21 mouse cellular contexts compared by ENCODE assay signal in genomic region chr3:66503615-66504014, GRCm38 (mm10).
A peak's percentile ranks its signal among the peaks of the same experiment; 100 is the strongest.
DNase-seq lines count a peak whose midpoint lies in the region; ATAC-seq and TF ChIP-seq lines count a peak whose summit lies in the region.
"Had no signal": no experiment of that assay in that cellular context is flagged by ENCODE, and none has a peak within 500 bp of the region (broad histone marks: within the 10 kb centered on the region; RNA-seq: fewer than 3 reads in every experiment).

No protein-coding gene starts in this region.

- H3K4me2 ChIP-seq in liver, embryonic 12.5 days, result no peak overlapping the region
- H3K4me2 ChIP-seq in liver, embryonic 11.5 days, result no peak overlapping the region
- H3K4me2 ChIP-seq in midbrain, embryonic 11.5 days, result no peak overlapping the region
- H3K4me2 ChIP-seq in midbrain, postnatal 0 days (ENCODE audit: low read depth, low read length, poor library complexity, severe bottlenecking), result no peak overlapping the region

- no peak overlapping the region for H3K27ac ChIP-seq in liver, embryonic 12.5 days
- no peak overlapping the region for H3K27ac ChIP-seq in liver, embryonic 11.5 days (ENCODE audit: low read depth, low read length)
- H3K27ac ChIP-seq in midbrain, embryonic 11.5 days (ENCODE audit: low read depth, low read length), result no peak overlapping the region
- H3K27ac ChIP-seq in midbrain, postnatal 0 days (ENCODE audit: low read depth, low read length), result no peak overlapping the region

- CTCF ChIA-PET in Patski (lab: Charles Lee), result interaction anchor here (0.7 to 2.4 kb wide), 7 partner anchors 8 to 56 kb away, joined by 3 to 7 read pairs (median 3); no protein-coding TSS in a partner anchor

- H3K4me3 ChIP-seq in liver, embryonic 12.5 days, result no peak overlapping the region
- no peak overlapping the region for H3K4me3 ChIP-seq in liver, embryonic 11.5 days (ENCODE audit: low read depth, low read length)
- H3K4me3 ChIP-seq in midbrain, embryonic 11.5 days (ENCODE audit: low read depth, low read length), result no peak overlapping the region
- H3K4me3 ChIP-seq in midbrain, postnatal 0 days (ENCODE audit: low read depth, low read length), result no peak overlapping the region

- DNase-seq in liver, embryonic 11.5 days (ENCODE audit: low spot score), result no peak
- peak; percentile 79 for DNase-seq in midbrain, embryonic 11.5 days (ENCODE audit: low spot score, missing footprints)
- no peak for DNase-seq in midbrain, postnatal 0 days (ENCODE audit: low spot score)
- DNase-seq in Patski (ENCODE audit: low read depth, low spot score), result peak; percentile 35
- DNase-seq in kidney, postnatal 36 days, result no peak
- DNase-seq: adrenal gland, adult 2 months; adrenal gland, adult 8-10 months; adrenal gland, postnatal 10 days; adrenal gland, postnatal 14 days; adrenal gland, postnatal 25 days; adrenal gland, postnatal 36 days; B cell, adult 2 months; cerebellum, adult 11 months; cerebellum, adult 11-12 months; cerebellum, adult 18-20 months; cerebellum, adult 2 months had no signal

- no peak overlapping the region for H3K9ac ChIP-seq in liver, embryonic 12.5 days
- H3K9ac ChIP-seq in liver, embryonic 11.5 days (ENCODE audit: low read depth, low read length), result no peak overlapping the region
- no peak overlapping the region for H3K9ac ChIP-seq in midbrain, embryonic 11.5 days (ENCODE audit: low read length)
- H3K9ac ChIP-seq in midbrain, postnatal 0 days (replicated peaks; ENCODE audit: low read length, poor library complexity, severe bottlenecking), result no peak overlapping the region

- WGBS in liver, embryonic 12.5 days (ENCODE audit: insufficient replicate concordance), result 48% methylated on average over 3 of the region's 3 CpGs
- WGBS in liver, embryonic 11.5 days, result 75% methylated on average over 3 of the region's 3 CpGs
- WGBS in midbrain, embryonic 11.5 days, result 94% methylated on average over 3 of the region's 3 CpGs
- WGBS in midbrain, postnatal 0 days, result 92% methylated on average over 3 of the region's 3 CpGs

- H3K4me1 ChIP-seq in liver, embryonic 12.5 days, result peaks cover 14% of the 10 kb centered on the region
- no peaks in the 10 kb centered on the region for H3K4me1 ChIP-seq in liver, embryonic 11.5 days (replicated peaks; ENCODE audit: control insufficient read depth, insufficient read depth, low read length)
- peaks cover 3% of the 10 kb centered on the region; the same call in 1 of the 2 replicates for H3K4me1 ChIP-seq in midbrain, embryonic 11.5 days (ENCODE audit: control insufficient read depth, insufficient read depth, low read length)
- H3K4me1 ChIP-seq in midbrain, postnatal 0 days (ENCODE audit: insufficient read depth, low read length), result 0 out of 2 replicates have a peak, but pooled peaks cover 2% of the 10 kb centered on the region

- H3K36me3 ChIP-seq in liver, embryonic 12.5 days, result no peaks in the 10 kb centered on the region
- H3K36me3 ChIP-seq in liver, embryonic 11.5 days (ENCODE audit: control insufficient read depth, insufficient read depth, low read length), result no peaks in the 10 kb centered on the region
- H3K36me3 ChIP-seq in midbrain, embryonic 11.5 days (ENCODE audit: control insufficient read depth, insufficient read depth, low read length), result no peaks in the 10 kb centered on the region
- no peaks in the 10 kb centered on the region for H3K36me3 ChIP-seq in midbrain, postnatal 0 days (ENCODE audit: insufficient read depth, low read length)
- H3K36me3 ChIP-seq: G1E had no signal

- peaks cover 3% of the 10 kb centered on the region for H3K27me3 ChIP-seq in liver, embryonic 12.5 days (replicated peaks)
- H3K27me3 ChIP-seq in liver, embryonic 11.5 days (replicated peaks; ENCODE audit: control insufficient read depth, insufficient read depth, low read length), result no peaks in the 10 kb centered on the region
- 0 out of 2 replicates have a peak, but pooled peaks cover 2% of the 10 kb centered on the region for H3K27me3 ChIP-seq in midbrain, embryonic 11.5 days (ENCODE audit: control insufficient read depth, insufficient read depth, low read length)
- no peaks in the 10 kb centered on the region for H3K27me3 ChIP-seq in midbrain, postnatal 0 days (ENCODE audit: insufficient read depth, low read length)
- peaks cover 7% of the 10 kb centered on the region for H3K27me3 ChIP-seq in Patski
- H3K27me3 ChIP-seq: CH12.LX had no signal

- no peak for TF ChIP-seq CTCF in midbrain, postnatal 0 days (IDR thresholded peaks at IDR 0.05)
- no peak for TF ChIP-seq CTCF in Patski (IDR thresholded peaks at IDR 0.05)

- ATAC-seq in liver, embryonic 12.5 days, result 0 out of 2 replicates have a peak, but pooled peaks have one; percentile 40
- no peak for ATAC-seq in liver, embryonic 11.5 days (replicated peaks; ENCODE audit: low FRiP score)
- no peak for ATAC-seq in midbrain, embryonic 11.5 days (ENCODE audit: low FRiP score)
- no peak for ATAC-seq in midbrain, postnatal 0 days (ENCODE audit: low FRiP score)
- ATAC-seq in Patski, result peak; percentile 51
- ATAC-seq: activated CD4-positive, CD25-positive, alpha-beta regulatory T cell, adult 4 months; CD4-positive, CD25-positive, alpha-beta regulatory T cell, adult 4 months had no signal

- POLR2A ChIA-PET in Patski (lab: Charles Lee), result no interaction called here

- in situ Hi-C loops in Patski (cut with MboI; ENCODE audit: low pct_unique_long_range_greater_than_20kb), result no loop called here

- no peaks in the 10 kb centered on the region for H3K9me3 ChIP-seq in liver, embryonic 12.5 days (replicated peaks)
- no peaks in the 10 kb centered on the region for H3K9me3 ChIP-seq in liver, embryonic 11.5 days (ENCODE audit: control insufficient read depth, low read length)
- no peaks in the 10 kb centered on the region for H3K9me3 ChIP-seq in midbrain, embryonic 11.5 days (ENCODE audit: control insufficient read depth, low read length)
- H3K9me3 ChIP-seq in midbrain, postnatal 0 days (ENCODE audit: low read length), result no peaks in the 10 kb centered on the region
- H3K9me3 ChIP-seq: G1E had no signal

Comparison
In these comparisons a context has a peak if more than half of its experiments do, and no peak if none do; other contexts are left out.
1. ATAC-seq: peak in liver, embryonic 12.5 days (single experiment) and Patski (single experiment); none in liver, embryonic 11.5 days (single experiment), midbrain, embryonic 11.5 days (single experiment) and midbrain, postnatal 0 days (single experiment).
2. DNase-seq: peak in midbrain, embryonic 11.5 days (single experiment) and Patski (single experiment); none in liver, embryonic 11.5 days (single experiment), midbrain, postnatal 0 days (single experiment) and kidney, postnatal 36 days (0 of 2).